Mouse (Mus musculus): Measurements from ENCODE around the gene Rhno1.
"Not testable (repeated sequence)": the region's sequence is repeated elsewhere in the genome, so short reads cannot be mapped to it uniquely, and the experiment has no call there.

Gene Rhno1

DNA sequence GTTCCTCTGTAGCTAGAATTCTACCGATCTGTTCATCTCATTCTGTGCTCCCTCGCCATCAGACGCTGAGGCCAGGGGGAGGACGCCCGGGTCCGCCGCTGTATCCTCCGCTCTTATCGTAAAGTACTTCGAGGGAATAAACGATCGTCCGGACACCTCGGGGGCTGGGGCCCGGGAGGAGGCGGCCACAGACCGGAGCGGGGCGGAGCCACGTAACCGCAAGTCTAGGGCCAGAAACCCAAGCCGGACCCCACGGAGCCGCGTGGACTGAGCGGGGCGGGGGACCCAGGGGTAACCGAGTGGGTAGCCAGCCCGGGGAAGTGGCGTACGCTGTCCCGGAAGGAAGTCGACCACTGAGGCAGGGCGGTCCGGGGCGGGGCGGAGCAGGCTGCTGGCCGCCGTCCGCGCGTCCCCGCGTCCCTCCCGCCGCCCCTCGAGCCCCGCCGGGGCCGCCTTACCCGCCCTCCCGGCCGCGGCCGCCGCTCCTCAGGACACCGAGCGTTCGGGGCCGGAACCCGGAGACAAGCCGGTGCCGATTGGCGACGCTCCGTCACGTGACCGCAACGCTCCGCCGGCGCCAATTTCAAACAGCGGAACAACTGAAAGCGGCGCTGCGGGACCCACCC, at the start of gene Rhno1, which contains the start of gene Foxm1:
Gene Rhno1 (minus strand): TSS at position 531 of the 626 bp plus-strand sequence.
Gene Foxm1 (plus strand): TSS at position 587 of the 626 bp plus-strand sequence.
- peak; percentile 82 for DNase-seq

DNA sequence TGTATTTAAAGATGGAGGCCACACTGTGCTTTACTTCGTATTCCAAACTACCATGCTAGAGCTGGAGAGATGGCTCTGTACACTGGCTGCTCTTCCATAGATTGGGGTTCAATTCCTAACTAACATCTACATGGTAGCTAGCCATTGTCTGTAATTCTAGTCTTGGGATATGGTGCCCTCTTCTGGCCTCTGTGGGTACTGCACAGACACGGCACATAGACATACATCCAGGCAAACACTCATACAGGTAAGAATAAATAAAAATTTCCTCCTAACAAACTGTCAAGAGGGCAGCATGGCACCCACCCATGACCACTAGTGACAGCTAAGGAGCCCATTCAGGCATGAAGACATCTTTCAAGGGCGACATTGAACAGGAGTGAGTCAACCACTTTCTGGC, 48.4 kb upstream of the Rhno1 start:
- peak; percentile 69 for DNase-seq

- DNase-seq = no peak
Measured at GRCm38 (mm10) chr6:128410305-128410704, 47.6 kb upstream of the Rhno1 start.

DNA sequence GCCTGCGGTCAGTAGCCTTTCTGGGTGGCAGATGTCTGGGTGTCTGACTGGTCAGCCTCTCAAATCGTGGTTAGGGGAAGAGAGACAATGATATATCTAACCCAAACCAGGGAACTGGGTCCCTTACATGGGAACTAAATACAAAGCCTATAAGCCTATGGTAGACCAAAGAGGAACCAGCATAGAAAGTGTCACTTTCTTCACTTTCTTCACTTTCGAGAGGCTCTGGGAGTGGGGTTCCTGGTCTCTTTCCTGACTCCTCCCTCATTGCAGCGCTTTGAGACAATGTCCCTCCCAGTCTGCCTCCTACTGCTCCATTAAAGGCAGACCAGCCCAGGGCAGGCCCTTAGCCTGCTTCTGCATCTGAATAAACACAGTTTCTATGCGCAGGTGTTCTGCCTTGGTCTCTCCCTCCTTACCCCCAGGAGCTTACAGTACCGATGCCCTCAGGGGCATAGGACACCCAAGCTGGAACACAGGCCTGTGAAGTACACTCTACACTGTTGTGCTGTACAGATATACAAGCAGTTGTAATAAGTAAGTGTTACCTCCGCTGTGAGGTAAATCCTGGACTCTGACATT, 45.9 kb upstream of the Rhno1 start:
- DNase-seq = no peak

DNA sequence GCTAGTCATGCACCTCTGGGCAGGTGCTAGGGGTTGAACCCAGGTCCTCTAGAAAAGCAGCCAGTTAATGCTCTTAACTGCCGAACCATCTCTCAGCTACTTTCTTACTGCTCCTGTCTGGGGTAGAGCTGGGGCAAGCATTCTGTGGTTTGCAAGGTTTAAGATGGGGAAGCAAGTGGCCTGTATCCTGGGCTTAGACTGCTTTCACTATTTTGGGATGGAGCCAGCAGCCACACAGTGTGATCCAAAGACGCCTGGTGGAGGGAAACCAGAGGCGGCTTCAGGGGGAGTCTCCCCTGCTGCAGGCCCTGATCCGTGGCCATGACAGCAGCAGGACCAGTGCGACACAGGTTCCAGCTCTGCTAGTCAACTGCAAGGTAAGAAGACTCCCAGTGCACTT, 42.0 kb upstream of the Rhno1 start:
- no peak for DNase-seq

- DNase-seq = peak; percentile 78
Measured at GRCm38 (mm10) chr6:128399421-128400185, 36.9 kb upstream of the Rhno1 start.

GRCm38 (mm10) chr6:128398996-128399395, 36.3 kb upstream of the Rhno1 start, which contains the start of gene Nrip2:
TSS of gene Nrip2 (plus strand) at chr6:128399296.
- no peak for DNase-seq

GRCm38 (mm10) chr6:128397574-128398261, 35.0 kb upstream of the Rhno1 start:
- DNase-seq = no peak

DNA sequence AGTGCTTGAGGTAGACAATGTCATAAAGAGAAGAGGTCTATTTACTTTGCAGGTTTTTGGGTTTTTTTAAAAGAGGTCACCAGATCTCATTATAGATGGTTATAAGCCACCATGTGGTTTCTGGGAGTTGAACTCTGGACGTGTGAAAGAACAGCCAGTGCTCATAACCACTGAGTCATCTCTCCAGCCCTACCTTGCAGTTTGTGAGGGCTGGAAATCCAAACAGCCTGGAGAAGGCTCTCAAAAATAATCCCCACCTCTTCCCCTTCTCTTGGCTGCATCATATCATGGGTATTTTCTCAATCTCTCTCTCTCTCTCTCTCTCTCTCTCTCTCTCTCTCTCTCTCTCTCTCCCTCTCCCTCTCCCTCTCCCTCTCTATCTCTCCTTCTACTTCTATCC, 28.0 kb upstream of the Rhno1 start:
- no peak for DNase-seq

DNA sequence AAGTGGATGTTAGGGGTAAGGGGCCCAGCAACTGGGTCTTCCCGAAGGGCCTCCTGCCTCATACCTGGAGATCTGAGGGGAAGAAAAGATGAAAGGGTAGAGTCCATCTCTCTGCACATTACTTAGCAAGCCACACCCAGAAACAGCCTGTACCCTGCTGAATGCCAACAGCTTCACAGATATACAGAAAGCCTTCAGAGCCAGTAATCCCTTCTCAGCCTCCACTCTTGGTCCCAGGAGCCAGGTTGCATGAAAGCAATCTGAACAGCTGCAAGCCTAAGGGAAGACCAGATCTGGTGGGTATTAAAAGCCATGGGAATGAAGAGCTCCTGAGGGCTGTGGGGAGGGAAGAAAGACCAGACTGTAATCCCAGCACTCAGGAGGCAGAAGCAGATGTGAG, 26.5 kb upstream of the Rhno1 start:
- no peak for DNase-seq

GRCm38 (mm10) chr6:128385026-128385425, 22.3 kb upstream of the Rhno1 start:
- no peak for DNase-seq

DNA sequence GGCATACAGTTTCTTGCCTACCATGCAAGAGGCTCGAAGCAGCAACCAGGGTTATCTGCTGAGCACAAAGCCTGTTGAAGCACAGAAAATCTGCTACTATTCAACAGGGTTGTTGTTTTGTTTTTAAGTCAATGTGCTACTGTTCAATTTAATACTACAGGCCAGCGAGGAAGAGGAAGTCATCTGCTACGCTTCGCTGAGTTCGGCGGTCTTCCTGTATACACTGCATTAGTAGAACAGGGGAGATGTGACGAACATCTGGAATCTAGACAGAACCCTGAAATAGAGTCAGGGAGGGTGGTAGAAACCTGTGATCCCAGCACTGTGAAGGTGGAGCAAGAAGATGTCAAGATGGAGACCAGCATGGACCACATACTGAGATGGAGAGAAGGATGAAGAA, 21.0 kb upstream of the Rhno1 start:
- DNase-seq = no peak

GRCm38 (mm10) chr6:128381254-128381653, 18.5 kb upstream of the Rhno1 start:
- no peak for DNase-seq

- not testable (repeated sequence) for DNase-seq
Measured at GRCm38 (mm10) chr6:128380594-128381167, 18.0 kb upstream of the Rhno1 start.

GRCm38 (mm10) chr6:128379636-128380035, 16.9 kb upstream of the Rhno1 start:
- DNase-seq = no peak

- no peak for DNase-seq
Measured at GRCm38 (mm10) chr6:128376371-128377085, 13.8 kb upstream of the Rhno1 start.

DNA sequence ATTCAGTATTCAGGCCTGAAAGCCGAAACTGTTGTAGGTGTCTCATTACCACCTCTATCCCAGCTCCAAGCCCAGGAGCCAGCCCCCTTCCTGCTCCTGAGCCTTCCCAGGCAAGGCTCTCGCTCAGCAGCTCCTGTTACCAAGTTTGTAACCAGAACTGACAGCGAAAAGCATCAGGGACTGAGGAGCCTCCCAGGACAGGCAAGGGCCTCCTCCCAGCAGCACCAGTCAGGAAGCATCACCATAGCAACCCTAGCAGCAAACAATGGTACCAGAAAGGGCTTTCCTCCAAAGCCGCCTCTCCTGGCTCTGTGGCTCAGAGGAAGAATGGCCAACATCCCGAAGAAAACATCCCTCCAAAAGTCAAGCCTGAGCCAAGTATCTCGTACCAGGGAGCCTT, 12.5 kb upstream of the Rhno1 start, which contains the start of the genes Tex52 and Gm44596:
Gene Tex52 (plus strand): TSS at position 265 of the 400 bp plus-strand sequence.
Gene Gm44596 (plus strand): TSS at position 312 of the 400 bp plus-strand sequence.
- DNase-seq = no peak

DNA sequence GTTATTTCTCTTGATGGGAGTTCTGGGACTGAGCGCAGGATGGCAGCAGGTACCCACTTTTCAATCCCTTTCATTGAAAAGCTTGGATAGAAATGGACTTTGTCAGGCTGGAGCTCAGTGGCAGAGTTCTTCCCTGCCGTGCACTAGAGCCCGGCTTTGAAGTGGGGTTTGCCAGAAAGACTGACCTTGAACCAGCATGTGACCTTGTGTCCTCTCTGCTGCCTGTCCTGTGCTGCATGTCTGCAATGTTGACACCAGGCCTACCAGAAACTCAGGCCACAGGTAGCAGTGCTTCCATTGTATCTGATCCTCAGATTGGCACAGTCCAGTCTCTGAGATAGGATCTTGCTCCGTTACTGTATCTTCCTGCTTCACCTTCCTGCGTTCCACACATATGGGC, 7.3 kb upstream of the Rhno1 start:
- no peak for DNase-seq

DNA sequence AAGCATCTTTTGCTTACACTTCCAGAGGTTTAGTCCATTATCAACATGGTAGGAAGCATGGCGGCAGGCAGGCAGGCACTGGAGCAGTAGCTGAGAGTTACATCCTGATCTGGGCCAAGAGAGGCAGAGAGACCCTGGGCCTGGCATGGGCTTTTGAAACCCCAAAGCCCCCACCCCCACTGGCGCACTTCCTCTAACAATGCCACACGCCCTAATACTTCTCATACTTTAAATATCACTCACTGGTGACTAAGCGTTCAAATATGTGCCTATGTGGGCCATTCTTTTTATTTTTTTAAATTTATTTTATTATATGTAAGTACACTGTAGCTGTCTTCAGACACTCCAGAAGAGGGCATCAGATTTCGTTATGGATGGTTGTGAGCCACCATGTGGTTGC, 3.8 kb upstream of the Rhno1 start:
- no peak for DNase-seq

DNA sequence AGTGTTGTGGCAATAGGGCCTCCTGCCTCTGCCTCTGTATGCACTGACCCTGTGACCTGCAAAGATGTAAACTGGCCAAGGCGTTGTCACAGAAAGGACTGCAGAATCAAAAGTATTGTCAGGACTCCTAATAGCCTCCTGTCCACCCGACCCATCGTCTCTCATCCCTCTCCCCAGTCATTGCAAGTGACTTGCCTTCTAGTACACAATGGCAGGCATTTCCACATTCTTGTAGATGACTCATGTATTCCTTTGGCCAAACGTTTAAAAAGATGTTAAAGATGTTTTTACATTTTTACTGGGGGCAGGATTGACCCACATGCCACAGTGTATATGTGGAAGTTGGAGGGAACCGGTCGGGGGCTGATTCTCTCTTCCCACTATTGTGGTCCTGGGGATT, 2.0 kb upstream of the Rhno1 start:
- no peak for DNase-seq

- DNase-seq = no peak
Measured at GRCm38 (mm10) chr6:128363007-128363825, 505 bp upstream of the Rhno1 start.
